Mouse (Mus musculus) heart, adult 2 months (tissue): ENCODE measurements at regions not wholly inside any gene's neighbourhood (a gene's known extent, or its start where the extent isn't known, plus 50 kb on each side); places are given as distances from the start of the nearest gene placed in this dataset.

Experiments used
- DNase-seq, 2 experiments: peaks; one replicate each; pipeline ENCODE4 v3.0.0; 2021
- H3K27ac ChIP-seq: fragments of 200-600 bp; 2 replicates; pipeline ENCODE4 v1.8.1; 2022
- H3K27me3 ChIP-seq: fragments of 200-500 bp; 2 replicates; pipeline ENCODE4 v1.6.1; 2012; ENCODE audit warnings: mild to moderate bottlenecking, low read length, inconsistent platforms, mixed read lengths; ENCODE audit not compliant: control insufficient read depth, insufficient read depth
- H3K36me3 ChIP-seq: fragments of 200-500 bp; 2 replicates; pipeline ENCODE4 v1.6.1; 2012; ENCODE audit warnings: low read length, inconsistent platforms; ENCODE audit not compliant: control insufficient read depth, insufficient read depth
- H3K4me1 ChIP-seq: fragments of 200-500 bp; 2 replicates; pipeline ENCODE4 v1.6.1; 2011; ENCODE audit warnings: low read length; ENCODE audit not compliant: control insufficient read depth, insufficient read depth
- H3K4me3 ChIP-seq: fragments of 200-600 bp; 2 replicates; pipeline ENCODE4 v1.8.1; 2022
- H3K79me2 ChIP-seq: fragments of 200-500 bp; replicated peaks from 2 replicates; pipeline ENCODE4 v1.6.1; 2012; ENCODE audit warnings: mild to moderate bottlenecking, inconsistent platforms, low read length, moderate library complexity, mixed read lengths; ENCODE audit not compliant: control insufficient read depth, insufficient read depth
- H3K9ac ChIP-seq: fragments of 200-500 bp; 2 replicates; pipeline ENCODE4 v1.6.1; 2012; ENCODE audit warnings: low read depth, mild to moderate bottlenecking, control low read depth, inconsistent platforms, low read length, mixed read lengths
- CTCF ChIP-seq: fragments of 200-600 bp; IDR thresholded peaks from 2 replicates; pipeline ENCODE4 v1.8.1; 2022; ENCODE audit warnings: antibody characterized with exemption, mild to moderate bottlenecking, moderate library complexity
- EP300 ChIP-seq: fragments of 200-500 bp; IDR thresholded peaks from 2 replicates; pipeline ENCODE4 v1.6.1; 2011; ENCODE audit warnings: low read depth, low read length, control low read depth; ENCODE audit not compliant: insufficient read depth
- POLR2A ChIP-seq: fragments of 200-500 bp; IDR thresholded peaks from 2 replicates; pipeline ENCODE4 v1.6.1; 2011; ENCODE audit warnings: mild to moderate bottlenecking, low read depth, low read length, control low read depth; ENCODE audit not compliant: insufficient read depth
- WGBS: fragments of 180-500 bp; shearing (Covaris S2); methylation state at CpG from one replicate; pipeline ENCODE4 v1.1.7; 2018; 5-methylcytosine and 5-hydroxymethylcytosine counted together
- intact Hi-C: fragments of 180-260 bp; cut with DNase I; formaldehyde crosslinking; loops from one replicate; pipeline ENCODE4 v1.15.1; 2025

DNA sequence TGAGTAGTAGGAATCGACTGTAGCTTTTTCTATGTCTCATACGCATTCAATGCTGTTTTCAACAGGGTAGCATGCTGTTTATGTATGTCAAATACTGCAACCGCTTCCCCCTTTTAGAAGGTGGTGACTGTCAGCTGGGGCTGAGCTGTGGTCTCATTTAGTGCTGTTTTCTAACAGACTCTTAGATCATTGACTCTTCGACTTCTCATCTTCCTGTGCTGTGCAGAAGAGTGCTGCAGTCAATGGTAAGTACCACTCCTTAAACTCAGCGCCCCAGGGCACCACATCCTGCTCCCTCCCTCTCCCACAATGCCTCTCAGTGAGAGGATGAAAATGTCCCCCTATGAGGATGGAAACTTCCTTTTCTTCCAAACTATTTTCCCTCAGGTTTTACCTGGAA, 149.2 kb upstream of the Hmga2 start:
- H3K4me1 ChIP-seq, result no peaks in the 10 kb centered on the region
- H3K36me3 ChIP-seq, result no peaks in the 10 kb centered on the region
- H3K9ac ChIP-seq, result no peak overlapping the region
- WGBS, result 76% methylated on average over 5 of the region's 5 CpGs
- H3K27me3 ChIP-seq, result no peaks in the 10 kb centered on the region
- intact Hi-C loops, result no loop called here
- TF ChIP-seq CTCF (no peak), EP300 (no peak)
- H3K4me3 ChIP-seq, result no peak overlapping the region
- H3K27ac ChIP-seq, result no peak overlapping the region
- DNase-seq, result no peak
- no peaks in the 10 kb centered on the region for H3K79me2 ChIP-seq

DNA sequence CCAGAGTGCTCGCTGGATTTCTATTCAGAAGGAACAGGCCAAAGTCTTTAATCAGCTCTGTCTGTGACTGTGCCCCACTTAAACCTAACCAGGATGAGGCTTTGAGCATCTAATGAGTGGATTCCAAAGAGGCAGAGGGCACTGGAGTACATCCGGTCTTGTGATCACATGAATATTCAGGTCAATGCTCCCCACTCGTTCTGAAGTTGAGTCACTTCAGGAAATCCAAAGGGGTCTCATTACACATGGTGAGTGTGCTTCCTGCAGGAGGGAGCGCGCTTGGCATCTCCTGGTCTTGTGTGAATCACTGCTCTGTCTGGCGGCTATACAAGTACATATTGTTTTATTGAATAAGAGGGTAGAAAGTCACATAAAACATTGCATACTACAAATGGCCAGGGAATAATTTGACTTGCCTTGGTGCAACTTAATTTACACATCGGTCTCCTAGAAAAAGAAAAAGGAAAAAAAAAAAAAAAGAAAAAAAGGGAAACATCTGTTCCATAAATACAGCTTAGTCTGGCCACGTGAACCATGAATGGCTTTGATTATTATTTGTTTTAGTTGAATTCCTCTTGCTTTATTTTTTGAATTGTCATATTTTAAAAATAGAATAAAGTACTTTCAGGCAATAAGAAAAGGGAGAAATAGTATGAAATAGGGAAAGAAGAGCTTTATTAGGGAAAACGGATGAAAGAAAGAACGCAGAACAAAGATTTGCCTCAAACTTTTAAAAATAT, 148.1 kb upstream of the Hmga2 start:
- H3K79me2 ChIP-seq, result no peaks in the 10 kb centered on the region
- no peaks in the 10 kb centered on the region for H3K27me3 ChIP-seq
- TF ChIP-seq POLR2A (no peak), EP300 (no peak), CTCF (no peak)
- no peaks in the 10 kb centered on the region for H3K36me3 ChIP-seq
- WGBS, result 53% methylated on average over 10 of the region's 10 CpGs
- intact Hi-C loops, result no loop called here
- no peak overlapping the region for H3K4me3 ChIP-seq
- no peak overlapping the region for H3K9ac ChIP-seq
- no peak overlapping the region for H3K27ac ChIP-seq
- no peak for DNase-seq
- H3K4me1 ChIP-seq, result no peaks in the 10 kb centered on the region

DNA sequence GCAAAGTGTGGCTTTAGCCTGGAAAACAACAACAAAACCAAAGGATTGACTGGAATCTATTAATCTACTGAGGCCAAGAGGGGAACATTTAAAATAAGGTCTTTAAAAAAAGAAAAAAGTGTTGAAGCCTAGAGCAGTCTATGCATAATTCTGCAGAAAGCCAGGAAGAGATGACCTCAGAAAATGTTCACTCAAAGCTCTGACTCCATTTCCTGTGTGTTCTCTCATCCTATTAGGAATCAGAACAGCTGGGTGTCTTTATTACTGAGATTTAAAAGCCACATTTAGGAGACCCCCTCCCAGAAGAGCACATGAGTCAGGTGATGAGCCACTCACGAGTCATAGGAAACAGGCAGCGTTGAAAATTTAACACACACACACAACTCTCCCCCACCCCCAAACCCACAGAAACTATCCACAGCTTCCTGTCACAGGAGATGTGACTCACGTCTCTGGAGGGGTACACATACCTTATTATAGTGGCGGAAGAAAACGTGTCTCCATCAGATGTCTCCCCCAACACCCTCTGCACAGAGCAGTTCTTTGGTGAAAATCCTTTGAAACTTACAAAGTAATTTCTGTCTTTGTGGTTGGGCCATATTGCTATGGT, 140.2 kb upstream of the Hmga2 start:
- WGBS, result 21% methylated on average over 5 of the region's 5 CpGs
- no peak for TF ChIP-seq CTCF
- TF ChIP-seq POLR2A, result no peak
- no peak for TF ChIP-seq EP300
- Histone ChIP-seq H3K4me1 (no peaks in the 10 kb centered on the region), H3K36me3 (no peaks in the 10 kb centered on the region), H3K79me2 (no peaks in the 10 kb centered on the region), H3K4me3 (no peak overlapping the region), H3K9ac (no peak overlapping the region), H3K27ac (no peak overlapping the region), H3K27me3 (no peaks in the 10 kb centered on the region)
- no peak for DNase-seq
- intact Hi-C loops, result no loop called here

DNA sequence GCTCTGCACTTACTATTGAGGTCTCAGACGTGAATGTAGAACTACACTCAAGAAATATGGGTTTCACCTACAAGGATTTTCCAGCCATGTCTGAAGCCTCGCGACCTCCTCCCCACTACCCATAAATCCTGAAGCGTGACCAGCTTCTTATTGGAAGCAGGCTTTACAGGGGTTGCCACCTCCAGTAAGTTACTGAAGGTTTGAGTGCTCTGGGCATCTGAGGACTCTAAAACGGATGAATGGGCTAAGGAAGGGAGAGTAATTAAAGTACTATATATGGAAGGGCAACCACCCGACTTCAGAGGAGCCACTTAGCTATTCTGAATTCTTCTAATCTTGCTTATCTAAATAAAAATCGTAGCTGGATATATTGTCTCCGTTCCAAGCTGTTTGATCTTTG, 136.1 kb upstream of the Hmga2 start:
- H3K27me3 ChIP-seq, result no peaks in the 10 kb centered on the region
- no peak for TF ChIP-seq CTCF
- no peak for TF ChIP-seq POLR2A
- no peak for TF ChIP-seq EP300
- no peak overlapping the region for H3K4me3 ChIP-seq
- no peak overlapping the region for H3K27ac ChIP-seq
- no peaks in the 10 kb centered on the region for H3K4me1 ChIP-seq
- intact Hi-C loops, result no loop called here
- no peaks in the 10 kb centered on the region for H3K36me3 ChIP-seq
- no peak for DNase-seq
- no peak overlapping the region for H3K9ac ChIP-seq
- 76% methylated on average over 8 of the region's 8 CpGs for WGBS
- no peaks in the 10 kb centered on the region for H3K79me2 ChIP-seq

DNA sequence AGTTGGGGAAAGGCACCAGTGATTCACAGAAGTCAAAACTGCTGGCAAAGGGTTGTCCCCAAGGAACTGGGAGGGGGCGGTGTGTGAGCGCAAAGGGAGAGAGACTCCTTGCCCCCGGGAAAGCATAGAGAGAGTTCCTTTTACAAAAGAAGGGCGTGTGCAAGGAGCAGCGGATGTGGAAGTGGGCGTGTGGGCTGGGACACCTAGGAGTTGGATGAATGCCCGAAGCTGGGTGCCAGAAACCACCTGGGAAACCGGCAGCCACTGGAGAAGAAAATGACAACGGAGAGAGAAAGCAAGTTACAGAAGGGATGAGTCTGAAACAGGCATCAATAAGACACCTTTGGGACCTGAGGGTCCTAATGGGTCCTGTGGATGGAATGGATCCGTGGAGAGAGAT, 133.8 kb upstream of the Hmga2 start:
- H3K27ac ChIP-seq, result no peak overlapping the region
- H3K9ac ChIP-seq, result no peak overlapping the region
- no peaks in the 10 kb centered on the region for H3K36me3 ChIP-seq
- H3K4me1 ChIP-seq, result no peaks in the 10 kb centered on the region
- TF ChIP-seq EP300 (no peak), POLR2A (no peak), CTCF (no peak)
- WGBS, result 35% methylated on average over 10 of the region's 10 CpGs
- H3K4me3 ChIP-seq, result no peak overlapping the region
- no peaks in the 10 kb centered on the region for H3K27me3 ChIP-seq
- H3K79me2 ChIP-seq, result no peaks in the 10 kb centered on the region
- intact Hi-C loops, result no loop called here
- DNase-seq, result no peak

DNA sequence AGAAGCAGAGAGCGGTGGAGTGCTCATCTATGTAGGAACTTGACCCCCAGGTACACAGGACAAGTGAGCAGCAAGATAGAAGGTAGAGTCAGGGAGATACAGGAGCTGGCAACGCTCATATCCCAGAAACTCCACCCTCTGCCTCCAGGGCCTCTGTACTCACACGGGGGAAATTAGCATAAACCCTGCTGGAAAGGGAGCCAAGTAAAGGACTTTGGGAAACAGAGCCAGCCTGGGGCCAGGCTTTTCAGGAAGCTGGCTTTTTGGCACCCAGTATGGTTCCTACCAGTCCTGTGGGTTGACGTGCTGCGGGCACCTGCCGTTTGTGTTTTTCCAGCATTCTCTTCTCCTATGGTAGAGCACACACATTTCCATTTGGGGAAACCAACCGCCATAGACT, 128.2 kb upstream of the Hmga2 start:
- Histone ChIP-seq H3K9ac (no peak overlapping the region), H3K27ac (no peak overlapping the region), H3K4me3 (no peak overlapping the region), H3K27me3 (no peaks in the 10 kb centered on the region), H3K4me1 (no peaks in the 10 kb centered on the region), H3K36me3 (no peaks in the 10 kb centered on the region), H3K79me2 (no peaks in the 10 kb centered on the region)
- DNase-seq, result no peak
- TF ChIP-seq CTCF, result no peak
- TF ChIP-seq EP300, result no peak
- no peak for TF ChIP-seq POLR2A
- intact Hi-C loops, result no loop called here
- WGBS, result 69% methylated on average over 7 of the region's 7 CpGs
